Mouse (Mus musculus): ENCODE measurements around the gene Slc7a15.

GRCm38 (mm10) chr12:8499001-8499870 is 99.6 kb downstream of the Slc7a15 start:
- TF ChIP-seq EP300 (IDR thresholded peaks at IDR 0.05; ENCODE audit: low read depth in 1 of 2, low read length in 2 of 2) (no peak), TAL1 (IDR thresholded peaks at IDR 0.05; ENCODE audit: low read length) (no peak), POLR2A (IDR thresholded peaks at IDR 0.05; ENCODE audit: control insufficient read depth in 1 of 2, insufficient read depth in 1 of 2, low read depth in 1 of 2, low read length in 2 of 2, poor library complexity in 1 of 2) (no peak; a peak in 1 of 4 replicates), CTCF (IDR thresholded peaks at IDR 0.05 in 2 of 3, conservative IDR thresholded peaks at IDR 0.05 in 1 of 3; ENCODE audit: control insufficient read depth in 1 of 3, insufficient read depth in 1 of 3, low read depth in 2 of 3, low read length in 3 of 3, poor library complexity in 1 of 3, severe bottlenecking in 1 of 3) (no peak), USF1 (IDR thresholded peaks at IDR 0.05; ENCODE audit: low read depth, low read length) (no peak)

Measured in MEL (cell line).